Mouse (Mus musculus) heart, embryonic 10.5 days (tissue): ENCODE results near the gene Cryba4. TPM values are rescaled to one million over a fixed set of nuclear protein-coding genes. Genes with fewer than 3 reads are reported as not detected.

Experiments
- DNase-seq: peaks from one replicate; pipeline ENCODE4 v3.0.0-alpha.2; 2017; ENCODE audit warnings: low spot score
- H3K27ac ChIP-seq: fragments of 300-500 bp; sonication (generic); 2 replicates; pipeline ENCODE4 v1.5.1; 2016; ENCODE audit warnings: mild to moderate bottlenecking
- H3K27me3 ChIP-seq: fragments of 300-500 bp; sonication (generic); 2 replicates; pipeline ENCODE4 v1.6.1; 2016; ENCODE audit warnings: mild to moderate bottlenecking; ENCODE audit not compliant: poor library complexity, insufficient read depth, severe bottlenecking
- H3K36me3 ChIP-seq: fragments of 300-500 bp; sonication (generic); 2 replicates; pipeline ENCODE4 v1.6.1; 2016; ENCODE audit warnings: mild to moderate bottlenecking, moderate library complexity
- H3K4me1 ChIP-seq: fragments of 300-500 bp; sonication (generic); 2 replicates; pipeline ENCODE4 v1.6.1; 2016; ENCODE audit warnings: mild to moderate bottlenecking
- H3K4me3 ChIP-seq: fragments of 300-500 bp; sonication (generic); 2 replicates; pipeline ENCODE4 v1.5.1; 2016; ENCODE audit warnings: mild to moderate bottlenecking, moderate library complexity
- H3K9me3 ChIP-seq: fragments of 300-500 bp; sonication (generic); 2 replicates; pipeline ENCODE4 v1.6.1; 2016; ENCODE audit warnings: mild to moderate bottlenecking, moderate library complexity
- WGBS: fragments of 180-500 bp; shearing (Covaris S2); methylation state at CpG from one replicate; pipeline ENCODE4 v1.1.7; 2016; 5-methylcytosine and 5-hydroxymethylcytosine counted together
- polyA plus RNA-seq: library from polyadenylated mRNA; unstranded; fragments of >200 nt; fragmentation: Nextera tagmentation; extraction: Ambion mirVana; gene quantifications from 2 replicates; pipeline ENCODE4 v1.2.1, GENCODE M21; 2016

Cryba4 gene
- polyA plus RNA-seq, 1 experiment from 2014 or later, result not detected

DNA sequence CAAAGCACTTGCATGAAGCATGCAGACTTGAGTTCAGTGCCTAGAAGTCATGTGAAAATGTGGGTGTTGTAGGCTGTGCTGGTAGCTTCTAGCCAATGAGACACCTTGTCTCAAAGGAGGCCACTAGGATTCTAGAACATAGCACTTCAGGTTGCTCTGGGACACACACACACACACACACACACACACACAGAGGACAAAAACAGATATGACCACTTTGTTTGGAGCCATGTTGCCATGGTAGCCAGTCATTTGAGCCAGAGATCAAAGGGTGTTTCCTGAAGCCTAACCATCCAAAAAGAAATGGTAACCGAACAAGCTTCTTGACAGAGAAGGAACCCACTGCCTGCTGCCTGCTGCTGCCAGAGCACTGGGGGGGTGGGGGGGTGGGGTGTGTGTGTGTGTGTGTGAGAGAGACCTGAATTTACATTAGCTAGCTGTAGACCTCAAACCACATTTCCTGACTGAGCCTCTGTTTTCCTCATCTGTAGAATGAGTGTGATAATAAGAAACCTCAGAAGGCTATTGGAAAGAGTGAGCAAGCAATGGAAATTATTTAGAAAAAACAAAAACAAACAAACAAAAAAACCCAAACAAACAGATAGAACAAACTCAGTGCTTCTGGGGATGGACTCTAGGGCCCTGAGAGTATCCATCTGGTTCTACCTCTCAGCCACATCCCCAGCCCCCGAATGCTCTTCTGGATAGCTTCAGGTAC lies 21.6 kb upstream of the Cryba4 start:
- WGBS, result 43% methylated on average over 2 of the region's 2 CpGs

DNA sequence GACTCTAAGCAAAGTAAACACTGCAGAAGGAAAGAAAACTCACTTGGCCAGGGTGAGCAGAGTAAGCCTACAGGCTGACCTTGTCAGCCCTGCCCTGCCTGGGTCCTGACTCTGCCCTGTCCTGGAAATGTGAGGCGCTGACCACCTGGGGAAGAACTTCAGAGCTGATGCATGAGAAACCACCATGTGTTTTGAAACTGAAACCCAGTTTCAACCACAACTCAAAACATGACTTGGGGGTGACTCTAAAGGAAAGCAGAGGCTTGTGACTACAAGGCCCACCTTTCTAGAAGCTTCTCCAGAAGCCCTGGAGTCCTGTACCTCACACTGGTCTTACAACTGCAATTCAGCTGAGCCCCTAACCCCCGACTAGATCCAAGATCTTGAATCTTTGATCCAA lies 20.6 kb upstream of the Cryba4 start:
- WGBS, result 62% methylated on average over 2 of the region's 2 CpGs
- Histone ChIP-seq H3K36me3 (no peaks in the 10 kb centered on the region), H3K4me3 (no peak overlapping the region), H3K27me3 (peaks cover 36% of the 10 kb centered on the region), H3K27ac (no peak overlapping the region), H3K9me3 (no peaks in the 10 kb centered on the region), H3K4me1 (peaks cover 21% of the 10 kb centered on the region)
- no peak for DNase-seq

More for the DNA sequence above, 21.6 kb upstream of the Cryba4 start:
- Histone ChIP-seq H3K9me3 (no peaks in the 10 kb centered on the region), H3K27me3 (peaks cover 26% of the 10 kb centered on the region), H3K4me3 (no peak overlapping the region), H3K27ac (no peak overlapping the region), H3K36me3 (no peaks in the 10 kb centered on the region), H3K4me1 (peaks cover 29% of the 10 kb centered on the region)
- DNase-seq, result no peak

GRCm38 (mm10) chr5:112270764-112271541 lies 18.6 kb upstream of the Cryba4 start:
- H3K27ac ChIP-seq, result peak overlapping the region; percentile 16; the same call in 1 of the 2 replicates
- no peaks in the 10 kb centered on the region for H3K36me3 ChIP-seq
- no peak overlapping the region for H3K4me3 ChIP-seq
- peaks cover 54% of the 10 kb centered on the region for H3K27me3 ChIP-seq
- no peak for DNase-seq
- WGBS, result 52% methylated on average over 24 of the region's 24 CpGs
- H3K4me1 ChIP-seq, result peaks cover 9% of the 10 kb centered on the region
- no peaks in the 10 kb centered on the region for H3K9me3 ChIP-seq

GRCm38 (mm10) chr5:112266011-112266777 lies 13.9 kb upstream of the Cryba4 start:
- H3K36me3 ChIP-seq, result no peaks in the 10 kb centered on the region
- peaks cover 69% of the 10 kb centered on the region for H3K27me3 ChIP-seq
- no peak overlapping the region for H3K27ac ChIP-seq
- H3K4me1 ChIP-seq, result peaks cover 14% of the 10 kb centered on the region
- peak overlapping the region; percentile 20; the same call in 1 of the 2 replicates for H3K4me3 ChIP-seq
- 59% methylated on average over 9 of the region's 9 CpGs for WGBS
- DNase-seq, result no peak
- no peaks in the 10 kb centered on the region for H3K9me3 ChIP-seq

GRCm38 (mm10) chr5:112265515-112265914 lies 13.2 kb upstream of the Cryba4 start:
- DNase-seq, result no peak
- WGBS, result 6% methylated on average over 10 of the region's 10 CpGs
- Histone ChIP-seq H3K4me3 (peak overlapping the region; percentile 20; the same call in 1 of the 2 replicates), H3K36me3 (no peaks in the 10 kb centered on the region), H3K4me1 (peaks cover 14% of the 10 kb centered on the region), H3K9me3 (no peaks in the 10 kb centered on the region), H3K27me3 (peaks cover 70% of the 10 kb centered on the region), H3K27ac (no peak overlapping the region)

- Histone ChIP-seq H3K9me3 (no peaks in the 10 kb centered on the region), H3K36me3 (no peaks in the 10 kb centered on the region), H3K27me3 (peaks cover 70% of the 10 kb centered on the region), H3K4me1 (peaks cover 14% of the 10 kb centered on the region), H3K4me3 (no peak overlapping the region), H3K27ac (no peak overlapping the region)
- 81% methylated on average over 5 of the region's 5 CpGs for WGBS
- no peak for DNase-seq
Observed at GRCm38 (mm10) chr5:112265110-112265509, 12.8 kb upstream of the Cryba4 start.

DNA sequence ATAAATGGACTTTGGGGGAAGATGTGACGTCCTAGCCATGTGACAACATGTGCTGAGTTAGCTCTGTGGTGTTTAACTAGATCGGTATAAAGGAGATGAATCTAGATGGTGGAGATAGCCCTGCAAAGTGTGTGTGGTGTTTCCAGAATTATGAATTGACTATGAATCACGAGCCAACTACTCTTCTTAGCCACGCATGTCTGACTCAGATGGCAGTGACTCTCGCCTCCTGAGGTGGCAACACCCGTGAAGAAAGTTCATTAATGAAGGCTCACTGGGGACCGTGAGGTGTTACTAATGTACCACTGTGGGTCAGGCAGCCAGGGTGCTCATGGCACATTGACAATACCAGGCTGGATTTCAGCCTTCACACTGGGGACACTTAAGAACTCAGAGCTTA lies 11.8 kb upstream of the Cryba4 start:
- Histone ChIP-seq H3K4me1 (peaks cover 11% of the 10 kb centered on the region), H3K27me3 (peaks cover 62% of the 10 kb centered on the region), H3K36me3 (no peaks in the 10 kb centered on the region), H3K4me3 (no peak overlapping the region), H3K9me3 (no peaks in the 10 kb centered on the region), H3K27ac (no peak overlapping the region)
- DNase-seq, result no peak
- WGBS, result 82% methylated on average over 7 of the region's 7 CpGs

GRCm38 (mm10) chr5:112260818-112261217 lies 8.5 kb upstream of the Cryba4 start:
- no peaks in the 10 kb centered on the region for H3K9me3 ChIP-seq
- WGBS, result 72% methylated on average over 3 of the region's 3 CpGs
- H3K4me1 ChIP-seq, result peaks cover 7% of the 10 kb centered on the region
- H3K27me3 ChIP-seq, result peaks cover 56% of the 10 kb centered on the region
- no peaks in the 10 kb centered on the region for H3K36me3 ChIP-seq
- no peak overlapping the region for H3K4me3 ChIP-seq
- DNase-seq, result no peak
- no peak overlapping the region for H3K27ac ChIP-seq

DNA sequence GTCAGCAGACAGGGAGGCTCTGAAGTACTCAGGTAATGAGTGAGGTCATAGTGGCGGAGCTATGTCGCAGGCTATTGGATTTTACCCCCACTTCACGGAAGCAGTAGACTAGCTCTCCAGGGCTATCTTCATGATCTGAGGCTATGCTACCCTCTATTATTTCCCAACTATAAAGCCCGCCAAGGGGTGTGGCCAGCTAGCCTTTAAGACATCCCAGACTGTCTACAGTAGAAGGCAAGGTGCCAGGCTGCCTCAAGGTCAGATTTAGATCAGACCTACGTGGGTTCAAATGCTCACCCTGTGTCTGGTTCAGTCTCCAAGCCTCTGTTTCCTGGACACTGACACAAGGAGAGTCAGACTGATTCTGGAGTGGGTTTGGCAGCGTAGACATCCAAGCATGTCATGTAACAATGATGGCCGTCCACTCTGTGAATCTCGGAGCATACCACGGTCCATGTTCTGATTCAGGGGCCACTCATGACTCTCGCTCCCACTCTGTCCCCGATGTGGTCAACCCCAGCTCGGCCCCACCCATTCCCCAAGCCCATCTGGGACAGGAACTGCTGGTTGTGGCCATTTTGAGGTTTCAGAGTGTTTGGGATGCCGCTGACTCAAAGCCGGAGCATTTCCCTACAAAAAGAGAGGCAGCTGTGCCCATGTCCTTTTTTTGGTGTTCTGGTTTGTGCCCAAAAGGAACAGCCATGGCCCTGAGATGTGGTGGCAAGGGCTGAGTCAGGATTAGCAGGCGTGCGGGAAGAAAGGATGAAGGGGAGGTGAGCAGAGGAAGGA lies 7.7 kb upstream of the Cryba4 start:
- Histone ChIP-seq H3K27me3 (peaks cover 57% of the 10 kb centered on the region), H3K4me3 (no peak overlapping the region), H3K4me1 (no peaks in the 10 kb centered on the region), H3K36me3 (no peaks in the 10 kb centered on the region), H3K9me3 (no peaks in the 10 kb centered on the region), H3K27ac (no peak overlapping the region)
- DNase-seq, result no peak
- WGBS, result 82% methylated on average over 16 of the region's 16 CpGs

DNA sequence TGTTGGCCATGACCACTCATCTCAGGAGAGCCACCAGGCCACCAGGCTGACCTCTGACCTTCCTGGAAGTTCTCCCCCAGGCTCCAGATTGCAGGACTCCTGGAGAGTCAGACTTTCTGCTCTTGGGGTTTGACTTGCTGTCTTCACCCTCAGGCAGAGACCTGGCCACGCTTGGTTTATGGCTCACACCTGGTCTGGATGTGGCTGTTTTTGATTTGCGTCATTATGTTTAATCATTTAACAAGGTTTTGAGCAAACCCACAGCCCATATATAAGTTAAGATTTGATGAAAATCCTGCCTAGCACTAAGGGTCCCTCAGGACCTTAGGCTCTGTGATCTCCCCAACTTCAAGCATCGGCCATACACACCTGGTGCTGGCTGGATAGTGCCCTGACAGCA lies 5.6 kb upstream of the Cryba4 start:
- no peak for DNase-seq
- Histone ChIP-seq H3K4me3 (no peak overlapping the region), H3K27ac (no peak overlapping the region), H3K4me1 (peaks cover 9% of the 10 kb centered on the region), H3K27me3 (peaks cover 69% of the 10 kb centered on the region), H3K9me3 (no peaks in the 10 kb centered on the region), H3K36me3 (no peaks in the 10 kb centered on the region)
- WGBS, result 76% methylated on average over 3 of the region's 3 CpGs

DNA sequence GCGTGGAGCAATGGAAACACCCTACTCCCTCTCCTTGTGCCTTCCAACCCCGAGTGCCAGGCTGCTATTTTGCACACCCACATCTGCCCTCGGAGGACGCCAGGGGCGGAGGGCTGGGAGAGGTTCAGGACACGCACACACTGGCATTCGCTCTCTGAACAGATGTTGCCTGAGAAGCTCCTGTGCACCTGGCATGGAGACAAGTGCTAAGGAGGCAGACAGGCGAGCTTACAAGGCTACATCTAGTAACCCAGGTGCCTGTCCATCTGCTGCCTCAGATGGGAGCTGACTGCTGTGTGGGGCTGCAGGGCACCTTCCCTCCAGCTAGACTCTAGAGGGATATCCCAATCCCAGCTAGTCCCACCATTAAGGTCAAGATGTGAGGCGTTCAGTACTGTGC lies 4.1 kb upstream of the Cryba4 start:
- no peaks in the 10 kb centered on the region for H3K36me3 ChIP-seq
- peaks cover 17% of the 10 kb centered on the region for H3K4me1 ChIP-seq
- no peak overlapping the region for H3K4me3 ChIP-seq
- peaks cover 75% of the 10 kb centered on the region for H3K27me3 ChIP-seq
- H3K27ac ChIP-seq, result no peak overlapping the region
- WGBS, result 73% methylated on average over 9 of the region's 9 CpGs
- DNase-seq, result no peak
- H3K9me3 ChIP-seq, result no peaks in the 10 kb centered on the region

DNA sequence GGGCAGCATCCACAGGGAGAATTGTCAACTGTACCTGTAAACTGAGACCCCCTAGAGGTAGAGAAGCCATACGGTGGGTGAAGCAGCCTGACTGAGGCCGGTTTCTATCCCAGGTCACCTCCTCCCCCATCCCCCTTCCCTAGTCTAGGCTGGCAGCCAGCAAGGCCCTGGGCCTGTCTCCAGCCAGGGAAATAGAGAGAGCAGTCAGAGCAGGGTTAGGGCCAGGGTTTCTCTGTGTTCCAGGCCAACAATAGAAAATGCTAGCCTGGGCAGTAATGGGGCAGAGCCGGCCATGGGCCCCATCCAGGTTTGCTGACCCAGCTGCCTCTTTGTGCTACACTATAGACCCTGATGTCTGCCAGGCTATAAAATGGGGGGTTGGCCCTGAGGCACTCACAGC lies 3.1 kb upstream of the Cryba4 start, which contains the start of gene Crybb1:
Crybb1 (plus strand) TSS at position 390 of the 400 bp plus-strand sequence.
- DNase-seq, result no peak
- 60% methylated on average over 3 of the region's 3 CpGs for WGBS
- no peaks in the 10 kb centered on the region for H3K36me3 ChIP-seq
- peaks cover 17% of the 10 kb centered on the region for H3K4me1 ChIP-seq
- no peaks in the 10 kb centered on the region for H3K9me3 ChIP-seq
- H3K27me3 ChIP-seq, result peaks cover 75% of the 10 kb centered on the region
- no peak within 1 kb of the TSS for H3K27ac ChIP-seq
- H3K4me3 ChIP-seq, result no peak within 1 kb of the TSS
